Mouse (Mus musculus) heart, postnatal 14 days (tissue): ENCODE data around the gene Vmn2r84. TPM values are rescaled to one million over a fixed set of nuclear protein-coding genes. Genes with fewer than 3 reads are reported as not detected.
A peak's percentile ranks its signal among the peaks of the same experiment; 100 is the strongest.
"Not testable (repeated sequence)": the region's sequence is repeated elsewhere in the genome, so short reads cannot be mapped to it uniquely, and the experiment has no call there.

ENCODE experiments used
- DNase-seq, 2 experiments: peaks; one replicate each; pipeline ENCODE4 v3.0.0; 2021 to 2022
- intact Hi-C: fragments of 180-260 bp; cut with DNase I; formaldehyde crosslinking; loops from one replicate; pipeline ENCODE4 v1.15.1; 2025
- long read RNA-seq, 2 experiments: library from polyadenylated mRNA; stranded (forward); transcript quantifications; one replicate each; pipeline ENCODE4 v2.0.0; 2021
- total RNA-seq, 2 experiments: library from RNA; stranded (reverse); gene quantifications; 2 replicates each; pipeline ENCODE4 v1.2.3; 2021

Vmn2r84 gene
- total RNA-seq: not detected
- long read RNA-seq, experiment 1: 0 reads
- long read RNA-seq, experiment 2: 0 reads

DNA sequence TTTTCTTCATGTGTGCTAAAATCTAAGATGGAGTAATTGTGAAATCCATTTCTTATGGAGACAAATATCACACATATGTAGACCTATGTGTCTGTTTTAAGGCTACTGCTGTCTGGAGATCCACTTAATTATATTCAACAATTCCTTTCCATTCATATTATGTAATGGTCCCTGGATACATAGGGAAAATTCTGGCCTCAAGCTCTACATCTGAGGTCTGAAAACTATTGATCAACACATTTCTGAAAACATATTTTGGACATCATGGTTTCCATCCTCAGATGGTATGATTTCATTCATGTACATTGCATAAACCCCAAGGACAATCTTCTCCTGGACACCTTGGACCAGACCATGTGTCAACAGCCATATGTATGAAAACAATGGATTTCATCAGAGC, at the start of gene Vmn2r84:
Vmn2r84 (minus strand) TSS at position 101 of the 400 bp plus-strand sequence.
- DNase-seq: no peak
- intact Hi-C loops: no loop called here

DNA sequence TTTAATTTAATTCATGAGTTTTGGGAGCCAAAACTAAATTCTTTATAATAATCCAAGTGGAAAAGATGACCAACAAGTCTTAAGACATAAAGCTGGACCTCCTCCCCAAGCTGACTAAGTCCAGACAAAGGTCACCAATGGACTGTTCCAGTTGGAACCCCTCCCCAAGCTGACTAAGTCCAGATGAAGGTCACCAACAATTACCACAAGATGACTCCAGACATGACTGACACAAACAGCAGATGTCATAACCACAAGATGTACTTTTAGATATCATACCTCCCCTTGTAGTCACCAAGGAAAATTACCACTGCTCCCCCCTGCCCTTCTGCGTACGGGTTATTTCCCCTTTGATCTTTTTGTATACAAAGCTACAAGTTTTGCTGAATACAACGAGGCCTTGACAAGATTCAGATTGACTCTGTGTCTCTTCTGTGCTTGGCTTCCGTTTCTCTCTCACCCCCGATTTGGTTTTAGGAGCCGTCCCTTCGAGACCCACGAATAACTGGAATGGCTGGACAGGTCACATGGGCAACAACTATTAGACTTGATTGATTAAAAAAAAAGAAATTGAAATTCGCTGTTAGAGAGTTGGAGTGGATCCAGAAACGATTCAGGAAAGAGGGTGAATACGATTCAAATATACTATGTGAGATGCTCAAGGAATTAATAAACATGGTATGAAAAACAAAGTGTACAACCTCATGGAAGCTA, 40.2 kb upstream of the Vmn2r84 start:
- DNase-seq, intact Hi-C loops: not testable (repeated sequence)

DNA sequence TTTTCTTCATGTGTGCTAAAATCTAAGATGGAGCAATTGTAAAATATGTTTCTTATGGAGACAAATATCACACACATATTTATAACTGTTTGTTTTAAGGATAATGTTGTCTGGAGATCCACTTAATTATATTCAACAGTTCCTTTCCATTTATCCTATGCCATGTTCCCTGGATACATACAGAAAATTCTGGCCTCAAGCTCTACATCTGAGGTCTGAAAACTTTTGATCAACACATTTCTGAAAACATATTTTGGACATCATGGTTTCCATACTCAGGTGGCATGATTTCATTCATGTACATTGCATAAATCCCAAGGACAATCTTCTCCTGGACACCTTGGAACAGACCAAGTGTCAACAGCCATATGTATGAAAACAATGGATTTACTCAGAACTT, 35.5 kb upstream of the Vmn2r84 start, which contains the start of gene Vmn2r85:
Vmn2r85 (minus strand) TSS at position 101 of the 400 bp plus-strand sequence.
- DNase-seq, intact Hi-C loops: not testable (repeated sequence)

DNA sequence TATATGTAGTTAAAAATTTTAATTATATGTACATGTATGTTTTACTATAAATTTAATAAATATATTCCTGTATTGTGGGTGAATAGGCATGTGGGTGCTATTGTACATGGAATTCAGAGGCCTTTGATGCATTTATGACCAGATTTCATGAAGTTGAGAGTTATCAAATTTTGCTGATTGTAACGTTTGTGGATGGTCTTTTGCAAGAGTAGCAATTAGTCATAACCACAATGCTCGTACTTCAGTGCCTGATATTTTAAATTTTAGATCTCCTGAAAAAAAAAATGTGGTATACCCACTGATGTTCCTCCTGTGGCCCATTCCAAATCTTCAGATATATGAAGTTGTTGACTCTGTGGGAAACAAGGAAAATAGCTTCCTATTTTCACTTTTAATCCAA, 28.2 kb upstream of the Vmn2r84 start:
- DNase-seq, intact Hi-C loops: not testable (repeated sequence)

DNA sequence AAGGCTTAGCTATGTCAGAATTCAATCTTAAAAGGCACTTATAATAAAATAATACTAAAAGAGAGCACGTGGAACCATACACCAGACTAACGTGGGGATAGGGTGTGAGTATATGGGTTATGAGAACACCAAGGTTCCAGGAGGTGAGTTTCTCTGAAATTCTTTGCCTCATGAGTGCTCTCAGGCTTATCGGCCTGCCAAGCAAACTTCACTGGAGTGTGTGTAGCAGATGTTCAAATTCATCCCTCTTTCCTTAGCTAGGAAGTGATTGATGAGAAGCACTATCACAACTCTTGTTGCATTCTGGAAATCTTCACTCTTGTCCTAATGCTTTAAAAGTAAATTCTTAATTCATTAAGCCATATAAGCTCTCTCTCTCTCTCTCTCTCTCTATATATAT, 26.3 kb upstream of the Vmn2r84 start:
- DNase-seq: no peak
- intact Hi-C loops: no loop called here

DNA sequence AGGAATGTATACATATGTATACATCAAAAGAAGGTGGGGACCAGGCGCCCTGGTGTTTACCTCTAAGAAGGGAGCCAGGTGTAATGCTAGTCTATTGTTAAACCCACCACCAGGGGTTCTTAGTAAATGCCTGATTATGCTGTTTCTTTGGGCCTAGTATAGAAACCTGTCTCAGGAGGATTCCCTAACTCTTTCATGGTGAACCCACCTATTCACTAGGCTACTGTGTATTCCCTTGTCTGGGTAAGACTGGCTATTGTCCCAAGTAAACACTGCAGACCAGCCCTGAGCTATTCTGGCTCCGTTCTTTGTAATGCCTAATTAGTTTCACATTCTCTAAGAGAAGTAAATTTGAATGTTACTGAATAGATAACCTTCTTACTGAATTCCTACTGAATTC, 25.8 kb upstream of the Vmn2r84 start:
- intact Hi-C loops, DNase-seq: not testable (repeated sequence)

DNA sequence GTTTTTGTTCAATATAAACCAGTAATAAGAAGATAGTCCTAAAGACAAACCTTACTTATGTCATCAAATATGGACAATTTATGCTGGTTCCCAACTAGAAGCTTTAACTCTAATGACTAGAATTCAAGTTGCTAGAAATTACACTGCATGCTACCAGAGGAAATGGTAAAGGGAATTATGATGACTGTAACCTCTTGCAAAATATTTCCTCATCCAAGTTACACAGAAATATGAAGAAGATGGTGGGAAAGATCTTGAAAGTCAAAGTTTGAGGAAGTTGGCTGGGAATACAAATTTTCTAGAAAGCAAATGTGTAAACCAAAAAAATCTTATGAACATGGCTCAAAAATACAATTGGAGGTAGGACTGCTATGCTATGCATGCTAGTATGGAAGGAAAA, 22.2 kb upstream of the Vmn2r84 start:
- DNase-seq, intact Hi-C loops: not testable (repeated sequence)

DNA sequence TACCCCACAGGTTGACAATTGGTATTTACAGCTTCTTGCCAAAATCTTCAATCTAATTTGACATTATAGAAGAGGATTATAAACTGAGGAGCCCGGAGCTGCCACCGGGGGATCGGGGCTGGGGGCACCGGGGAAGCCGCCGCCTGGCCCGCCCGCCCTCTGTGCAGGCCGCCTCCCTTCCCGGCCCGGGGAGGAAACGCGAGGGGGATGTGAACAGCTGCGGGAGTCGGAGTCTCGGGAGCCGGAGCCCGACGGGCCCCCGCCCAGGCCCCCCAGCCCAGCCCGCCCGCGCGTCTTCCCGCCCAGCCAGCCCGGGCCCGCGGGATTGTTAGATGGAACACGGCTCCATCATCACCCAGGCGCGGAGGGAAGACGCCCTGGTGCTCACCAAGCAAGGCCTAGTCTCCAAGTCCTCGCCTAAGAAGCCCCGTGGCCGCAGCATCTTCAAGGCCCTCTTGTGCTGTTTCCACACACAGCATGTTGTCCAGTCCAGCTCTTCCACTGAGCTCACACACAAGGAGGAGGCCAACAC, 18.1 kb upstream of the Vmn2r84 start:
- intact Hi-C loops, DNase-seq: not testable (repeated sequence)

DNA sequence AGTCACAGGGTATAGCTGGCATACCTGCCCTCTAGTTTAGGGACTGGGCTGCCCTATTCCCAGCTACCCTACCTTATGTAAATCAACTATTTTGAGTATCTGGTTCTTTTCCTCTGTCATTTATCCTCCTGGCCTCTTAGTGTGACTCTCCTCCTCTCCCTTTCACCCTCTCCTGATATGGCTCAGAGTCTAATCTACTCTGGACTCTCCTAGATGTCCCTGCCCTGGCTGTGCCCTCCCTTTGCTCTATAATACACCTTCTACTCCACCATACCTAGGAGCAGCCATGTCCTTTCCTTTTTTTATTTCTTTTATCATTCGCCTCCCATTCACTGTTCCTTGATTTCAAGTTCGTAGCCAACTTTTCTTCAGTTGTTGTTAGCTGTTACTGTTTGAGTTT, 19.0 kb downstream of the Vmn2r84 start:
- no peak for DNase-seq
- intact Hi-C loops: no loop called here

DNA sequence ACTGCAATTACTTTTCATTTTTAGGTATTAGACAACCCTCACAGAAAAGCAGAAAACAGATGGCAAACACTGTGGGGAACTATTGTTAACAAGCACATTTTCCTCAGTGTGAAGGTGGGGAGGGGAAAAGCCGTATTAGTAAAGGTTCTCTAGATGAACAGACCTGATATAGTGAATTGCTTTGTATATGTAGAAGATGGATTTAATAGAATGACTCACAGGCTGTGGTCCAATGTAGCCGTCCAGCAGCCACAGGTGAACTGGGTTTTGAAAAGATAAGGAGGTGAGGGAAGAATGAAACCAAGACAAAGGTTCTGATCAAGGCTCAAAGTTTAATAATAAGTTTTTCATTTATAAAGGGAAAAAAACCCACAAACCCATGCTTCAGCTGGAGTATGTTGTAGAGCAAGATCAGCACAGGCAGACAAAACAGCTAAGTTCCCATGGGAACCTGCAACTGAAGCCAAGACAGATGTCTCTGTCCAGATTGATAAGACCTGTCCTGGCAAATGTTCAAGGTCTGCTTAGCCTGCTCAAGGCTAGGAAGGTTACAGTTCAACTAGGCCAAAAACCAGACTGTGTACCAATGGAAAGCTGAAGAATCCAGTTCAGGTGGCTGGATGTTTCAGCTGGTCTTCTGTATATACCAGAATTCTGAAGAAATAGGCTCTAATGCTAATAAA, 21.5 kb downstream of the Vmn2r84 start:
- DNase-seq: peak in 1 of 2 experiments; percentile 14
- intact Hi-C loops: no loop called here

DNA sequence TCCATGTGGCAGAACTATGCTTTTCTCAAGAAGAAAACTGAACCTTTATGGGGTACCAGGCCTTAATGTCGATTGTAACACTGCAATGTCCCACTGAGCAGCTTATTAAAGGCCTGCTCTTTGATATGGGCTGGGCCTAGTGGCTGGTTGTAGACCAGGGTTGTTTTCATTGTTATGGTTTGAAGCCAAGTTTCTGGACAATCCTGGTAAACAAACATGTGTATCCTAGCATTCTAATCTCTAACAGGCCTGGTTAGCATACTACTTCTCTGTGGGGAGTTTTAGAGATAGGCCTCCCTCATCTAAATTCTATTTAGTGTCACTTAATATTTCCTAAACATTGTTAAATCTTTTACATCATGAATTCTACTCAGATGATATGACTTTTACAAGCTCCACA, 22.5 kb downstream of the Vmn2r84 start:
- DNase-seq: no peak
- intact Hi-C loops: no loop called here

DNA sequence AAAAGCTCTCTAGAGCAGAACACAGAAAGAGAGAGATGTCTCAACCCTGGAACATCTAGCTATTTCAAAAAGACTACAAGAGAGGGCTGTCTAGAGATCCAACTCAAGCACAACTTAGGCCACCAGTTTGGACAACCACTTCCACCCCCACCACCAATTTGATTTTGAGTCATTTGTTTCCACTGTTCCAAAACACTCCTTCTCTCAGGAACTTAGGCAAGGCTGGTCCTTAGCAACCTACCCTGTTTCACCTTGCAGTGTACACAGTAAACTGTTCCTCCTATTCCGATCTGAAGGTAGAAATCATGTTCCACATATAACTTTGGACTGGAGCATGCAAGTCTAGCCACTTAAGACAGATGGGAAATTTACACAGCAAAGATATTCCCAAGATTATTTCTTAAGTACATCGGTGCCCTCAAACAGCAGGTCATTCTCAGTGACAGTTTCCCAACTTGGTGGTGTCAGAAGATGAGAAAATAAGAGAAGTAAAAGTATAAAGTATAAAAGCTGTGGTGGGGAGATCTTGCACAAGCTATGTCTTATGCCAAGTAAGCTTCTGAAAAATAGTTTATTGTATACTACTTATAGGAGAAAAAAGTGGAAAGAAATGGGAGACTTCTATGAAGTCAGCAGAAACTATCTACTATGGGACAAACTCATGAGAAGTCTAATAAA, 24.0 kb downstream of the Vmn2r84 start:
- intact Hi-C loops: no loop called here
- no peak for DNase-seq

DNA sequence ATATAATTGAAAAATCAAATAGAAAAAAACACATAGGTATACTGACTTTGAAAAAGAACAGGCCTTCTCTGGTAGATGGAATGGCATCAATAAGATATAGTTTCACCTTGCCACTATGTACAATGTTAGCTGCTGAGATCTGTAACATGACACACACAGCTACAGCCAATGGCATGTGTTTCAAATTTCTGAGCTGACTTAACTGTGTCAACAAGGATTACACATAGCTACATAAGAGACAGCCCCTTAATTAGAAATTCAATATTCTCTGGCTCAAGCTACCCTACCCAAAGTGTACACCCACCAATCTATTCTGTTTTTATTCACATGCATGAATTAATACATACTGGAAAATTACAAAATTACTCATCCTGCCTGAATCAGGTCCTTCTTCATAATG, 25.7 kb downstream of the Vmn2r84 start:
- intact Hi-C loops: no loop called here
- DNase-seq: no peak

DNA sequence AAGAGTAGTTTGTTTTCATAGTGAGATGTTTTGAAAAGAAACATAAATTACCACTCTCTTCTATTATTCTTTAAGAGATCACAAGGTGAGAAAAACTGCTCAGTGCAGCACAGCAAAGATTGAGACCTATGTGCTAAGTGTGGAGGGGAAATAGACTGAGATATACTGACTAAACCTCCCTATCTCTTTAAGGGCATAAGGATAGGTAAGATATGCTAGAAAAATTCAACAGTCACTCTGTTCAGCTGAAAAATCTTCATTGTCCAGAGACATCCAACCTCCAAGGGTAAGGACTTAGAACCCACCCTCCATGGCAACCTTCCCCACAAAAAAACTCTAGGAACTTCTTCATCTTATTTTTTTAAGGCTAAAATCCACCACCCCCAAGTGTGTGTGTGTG, 29.4 kb downstream of the Vmn2r84 start:
- DNase-seq: no peak
- intact Hi-C loops: no loop called here

DNA sequence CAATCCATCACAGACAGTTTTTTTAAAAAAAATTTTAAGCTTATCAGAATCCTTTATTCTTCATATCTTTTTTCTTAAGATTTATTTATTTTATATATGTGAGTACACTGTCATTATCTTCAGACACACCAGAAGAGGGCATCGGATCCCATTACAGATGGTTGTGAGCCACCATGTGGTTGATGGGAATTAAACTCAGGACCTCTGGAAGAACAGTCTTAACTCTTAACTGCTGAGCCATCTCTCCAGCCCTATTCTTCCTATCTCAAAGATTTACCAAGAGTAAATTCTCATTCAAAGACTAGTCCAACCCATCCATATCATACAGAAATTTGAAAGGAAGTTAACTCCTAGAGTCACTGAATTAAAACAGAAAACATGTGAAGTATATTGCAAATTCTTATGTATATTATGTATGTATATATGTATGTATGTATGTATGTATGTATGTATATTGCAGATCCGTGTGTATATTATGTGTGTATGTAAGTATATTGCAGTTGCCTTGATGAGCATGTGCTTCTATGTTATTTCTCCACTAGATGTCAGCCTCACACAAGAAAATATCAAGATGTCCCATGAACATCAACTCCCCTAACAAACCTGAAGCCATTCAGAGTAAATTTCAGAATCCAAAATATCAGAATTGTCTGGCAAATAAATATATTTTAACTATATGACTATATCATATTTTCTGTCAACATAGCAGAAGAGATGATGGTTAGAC, 30.5 kb downstream of the Vmn2r84 start:
- no peak for DNase-seq
- intact Hi-C loops: no loop called here

DNA sequence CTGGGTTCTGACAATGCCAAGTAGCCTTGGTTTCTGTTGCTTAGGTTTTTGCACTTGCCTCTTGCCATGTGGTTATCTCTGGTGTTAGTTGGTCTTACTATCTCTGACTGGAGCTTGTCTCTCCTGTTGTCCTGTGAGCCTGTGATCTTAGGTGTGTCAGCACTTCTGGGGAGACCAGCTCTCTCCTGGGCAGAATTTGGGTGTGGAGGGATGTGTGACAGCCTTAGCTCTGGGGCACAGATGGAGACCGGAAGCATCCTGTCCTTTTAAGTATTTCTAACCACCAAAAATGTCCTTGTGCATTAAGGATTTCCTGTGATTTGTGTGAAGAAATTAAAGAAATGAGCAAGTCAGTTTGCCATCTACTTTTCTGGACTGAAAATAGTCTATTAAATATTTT, 50.1 kb downstream of the Vmn2r84 start:
- intact Hi-C loops: no loop called here
- DNase-seq: no peak

DNA sequence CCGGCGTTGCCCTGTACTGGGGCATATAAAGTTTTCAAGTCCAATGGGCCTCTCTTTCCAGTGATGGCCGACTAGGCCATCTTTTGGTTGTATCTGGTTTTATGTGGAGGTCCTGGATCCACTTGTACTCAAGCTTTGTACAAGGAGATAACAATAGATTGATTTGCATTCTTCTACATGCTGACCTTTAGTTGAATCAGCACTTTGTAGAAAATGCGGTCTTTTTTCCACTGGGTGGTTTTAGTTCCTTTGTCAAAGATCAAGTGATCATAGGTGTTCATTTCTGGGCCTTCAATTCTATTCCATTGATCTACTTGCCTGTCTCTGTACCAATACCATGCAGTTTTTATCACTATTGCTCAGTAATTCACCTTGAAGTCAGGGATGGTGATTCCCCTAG, 54.1 kb downstream of the Vmn2r84 start:
- DNase-seq, intact Hi-C loops: not testable (repeated sequence)

DNA sequence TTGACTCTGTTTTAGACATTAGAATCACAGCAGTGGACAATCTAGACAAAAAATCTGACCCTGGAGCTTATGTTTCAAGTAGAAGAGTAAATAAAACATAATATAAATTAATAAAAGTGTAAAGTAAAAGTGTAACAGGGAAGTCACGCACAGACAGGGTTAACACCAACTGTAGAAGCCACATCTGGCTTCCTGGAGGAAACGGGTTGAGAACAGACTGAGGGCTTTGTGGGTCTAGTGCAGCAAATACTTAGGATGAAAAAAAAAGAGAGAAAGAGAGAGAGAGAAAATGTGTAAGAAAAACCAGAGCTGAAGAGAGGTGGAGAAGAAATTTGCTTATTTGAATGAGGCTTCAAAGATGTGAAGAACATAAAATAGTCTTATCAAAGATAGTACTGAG, 56.6 kb downstream of the Vmn2r84 start:
- intact Hi-C loops: no loop called here
- no peak for DNase-seq

DNA sequence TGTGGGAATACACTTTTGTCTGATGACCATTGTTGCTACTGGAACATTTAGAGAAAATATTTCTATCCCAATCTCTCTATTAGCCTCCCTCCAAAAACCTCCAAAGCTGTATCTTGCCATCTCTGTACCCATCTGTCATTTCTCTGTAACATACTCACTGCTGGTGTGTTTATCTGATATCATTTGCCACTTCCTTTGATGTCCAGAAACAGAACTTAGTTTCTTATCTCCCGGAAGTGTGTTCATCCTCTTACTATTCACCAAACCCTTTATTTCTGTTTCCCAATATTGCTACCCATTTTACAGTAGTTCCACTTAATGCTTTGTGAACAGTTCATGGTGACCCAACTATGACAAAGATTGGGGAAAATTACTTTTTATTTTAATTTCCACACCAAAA, 57.7 kb downstream of the Vmn2r84 start:
- intact Hi-C loops: no loop called here
- DNase-seq: no peak

DNA sequence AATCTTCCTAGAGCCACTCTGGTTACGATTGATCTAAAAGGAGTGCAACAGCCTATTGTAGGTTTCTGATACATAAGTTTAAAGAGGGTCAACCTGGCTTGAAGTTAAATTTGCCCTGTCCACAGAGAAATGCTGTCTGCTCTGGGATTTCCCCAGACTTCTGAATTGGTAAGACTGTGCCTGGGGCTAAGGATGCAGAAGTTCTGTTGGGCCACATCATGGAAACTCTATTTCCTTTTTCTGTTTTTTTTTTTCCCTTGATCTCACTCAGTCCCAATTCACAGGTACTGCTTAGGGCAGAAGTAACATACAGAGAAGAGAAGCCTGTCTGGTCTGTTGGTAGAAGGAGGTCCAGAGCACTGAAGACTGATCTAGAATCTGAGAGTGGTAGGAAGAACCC, 63.4 kb downstream of the Vmn2r84 start:
- intact Hi-C loops: no loop called here
- DNase-seq: no peak
